Mouse (Mus musculus) liver, adult 2 months (tissue): Measurements from ENCODE around the gene Asprv1.

ENCODE experiments used
- CTCF ChIP-seq: fragments of 200-500 bp; IDR thresholded peaks from 2 replicates; pipeline ENCODE4 v1.5.1; 2011; ENCODE audit warnings: low read depth, low read length, control low read depth
- POLR2A ChIP-seq: fragments of 200-500 bp; IDR thresholded peaks from 2 replicates; pipeline ENCODE4 v1.6.1; 2011; ENCODE audit warnings: low read length, control low read depth; ENCODE audit not compliant: insufficient read depth; ENCODE audit errors: extremely low read depth

- no peak for TF ChIP-seq CTCF
- TF ChIP-seq POLR2A = no peak
Observed at GRCm38 (mm10) chr6:86636495-86636894, 8.5 kb downstream of the Asprv1 start.
